Mouse (Mus musculus): ENCODE results near the gene Nkain1. TPM values are rescaled to one million over a fixed set of nuclear protein-coding genes. Genes with fewer than 3 reads are reported as not detected.

Gene Nkain1
- polyA plus RNA-seq, 1 experiment from 2014 or later, result 11.0 TPM

GRCm38 (mm10) chr4:130568043-130568978 is 5.7 kb downstream of the Nkain1 start:
- Histone ChIP-seq H3K36me3 (no peaks in the 10 kb centered on the region), H3K9ac (replicated peaks) (no peak overlapping the region), H3K4me3 (replicated peaks) (no peak overlapping the region), H3K27ac (replicated peaks) (peak overlapping the region; percentile 65), H3K4me1 (peaks cover 75% of the 10 kb centered on the region), H3K9me3 (replicated peaks) (no peaks in the 10 kb centered on the region), H3K4me2 (peak overlapping the region; percentile 39), H3K27me3 (replicated peaks) (no peaks in the 10 kb centered on the region)
- WGBS, result 17% methylated on average over 23 of the region's 23 CpGs
- no peak for ATAC-seq (ENCODE audit: low FRiP score)

- Histone ChIP-seq H3K27ac (replicated peaks) (peak overlapping the region; percentile 76), H3K9me3 (replicated peaks) (no peaks in the 10 kb centered on the region), H3K4me2 (peak overlapping the region; percentile 42), H3K27me3 (replicated peaks) (no peaks in the 10 kb centered on the region), H3K36me3 (no peaks in the 10 kb centered on the region), H3K9ac (replicated peaks) (no peak overlapping the region), H3K4me1 (peaks cover 78% of the 10 kb centered on the region), H3K4me3 (replicated peaks) (peak overlapping the region; percentile 8; the same call in 1 of the 2 replicates)
- ATAC-seq (ENCODE audit: low FRiP score), result peak; percentile 81
- WGBS, result 9% methylated on average over 8 of the region's 8 CpGs
Measured at GRCm38 (mm10) chr4:130563820-130564219, 10.2 kb downstream of the Nkain1 start.

GRCm38 (mm10) chr4:130563260-130563756 is 10.7 kb downstream of the Nkain1 start:
- no peak overlapping the region for H3K9ac ChIP-seq (replicated peaks)
- no peaks in the 10 kb centered on the region for H3K27me3 ChIP-seq (replicated peaks)
- peak overlapping the region; percentile 76 for H3K27ac ChIP-seq (replicated peaks)
- H3K4me1 ChIP-seq, result peaks cover 73% of the 10 kb centered on the region
- no peak overlapping the region for H3K4me3 ChIP-seq (replicated peaks)
- no peaks in the 10 kb centered on the region for H3K36me3 ChIP-seq
- no peaks in the 10 kb centered on the region for H3K9me3 ChIP-seq (replicated peaks)
- H3K4me2 ChIP-seq, result peak overlapping the region; percentile 42
- 65% methylated on average over 9 of the region's 9 CpGs for whole genome bisulfite sequencing
- ATAC-seq (ENCODE audit: low FRiP score), result no peak

- no peak overlapping the region for H3K4me3 ChIP-seq (replicated peaks)
- no peaks in the 10 kb centered on the region for H3K9me3 ChIP-seq (replicated peaks)
- H3K36me3 ChIP-seq, result no peaks in the 10 kb centered on the region
- H3K27ac ChIP-seq (replicated peaks), result peak overlapping the region; percentile 69
- WGBS, result 21% methylated on average over 11 of the region's 11 CpGs
- ATAC-seq (ENCODE audit: low FRiP score), result peak; percentile 13; the same call in 1 of the 2 replicates
- no peak overlapping the region for H3K9ac ChIP-seq (replicated peaks)
- peak overlapping the region; percentile 15; the same call in 1 of the 2 replicates for H3K4me2 ChIP-seq
- H3K27me3 ChIP-seq (replicated peaks), result no peaks in the 10 kb centered on the region
- H3K4me1 ChIP-seq, result peaks cover 76% of the 10 kb centered on the region
Measured at GRCm38 (mm10) chr4:130560576-130561310, 13.2 kb downstream of the Nkain1 start.

GRCm38 (mm10) chr4:130559220-130559619 is 14.8 kb downstream of the Nkain1 start:
- Histone ChIP-seq H3K27ac (replicated peaks) (0 out of 2 replicates have a peak overlapping the region, but pooled peaks have one; percentile 1), H3K4me2 (no peak overlapping the region), H3K27me3 (replicated peaks) (no peaks in the 10 kb centered on the region), H3K9ac (replicated peaks) (no peak overlapping the region), H3K36me3 (no peaks in the 10 kb centered on the region), H3K4me3 (replicated peaks) (no peak overlapping the region), H3K4me1 (peaks cover 64% of the 10 kb centered on the region), H3K9me3 (replicated peaks) (no peaks in the 10 kb centered on the region)
- 83% methylated on average over 3 of the region's 3 CpGs for WGBS
- ATAC-seq (ENCODE audit: low FRiP score), result no peak

- peaks cover 55% of the 10 kb centered on the region for H3K4me1 ChIP-seq
- H3K4me3 ChIP-seq (replicated peaks), result no peak overlapping the region
- no peaks in the 10 kb centered on the region for H3K9me3 ChIP-seq (replicated peaks)
- no peaks in the 10 kb centered on the region for H3K36me3 ChIP-seq
- no peak overlapping the region for H3K9ac ChIP-seq (replicated peaks)
- ATAC-seq (ENCODE audit: low FRiP score), result no peak
- 69% methylated on average over 12 of the region's 12 CpGs for WGBS
- no peak overlapping the region for H3K27ac ChIP-seq (replicated peaks)
- no peak overlapping the region for H3K4me2 ChIP-seq
- no peaks in the 10 kb centered on the region for H3K27me3 ChIP-seq (replicated peaks)
Measured at GRCm38 (mm10) chr4:130557852-130558251, 16.1 kb downstream of the Nkain1 start.

GRCm38 (mm10) chr4:130556992-130557391 is 17.0 kb downstream of the Nkain1 start:
- Histone ChIP-seq H3K36me3 (no peaks in the 10 kb centered on the region), H3K27me3 (replicated peaks) (no peaks in the 10 kb centered on the region), H3K4me2 (no peak overlapping the region), H3K9ac (replicated peaks) (no peak overlapping the region), H3K4me3 (replicated peaks) (no peak overlapping the region), H3K9me3 (replicated peaks) (no peaks in the 10 kb centered on the region), H3K27ac (replicated peaks) (no peak overlapping the region), H3K4me1 (peaks cover 55% of the 10 kb centered on the region)
- ATAC-seq (ENCODE audit: low FRiP score), result no peak
- WGBS, result 57% methylated on average over 1 of the region's 1 CpGs

- no peak overlapping the region for H3K27ac ChIP-seq (replicated peaks)
- no peak overlapping the region for H3K4me2 ChIP-seq
- no peak for ATAC-seq (ENCODE audit: low FRiP score)
- H3K27me3 ChIP-seq (replicated peaks), result no peaks in the 10 kb centered on the region
- WGBS, result 35% methylated on average over 5 of the region's 5 CpGs
- no peaks in the 10 kb centered on the region for H3K9me3 ChIP-seq (replicated peaks)
- no peaks in the 10 kb centered on the region for H3K36me3 ChIP-seq
- H3K9ac ChIP-seq (replicated peaks), result no peak overlapping the region
- H3K4me3 ChIP-seq (replicated peaks), result no peak overlapping the region
- peaks cover 55% of the 10 kb centered on the region for H3K4me1 ChIP-seq
Measured at GRCm38 (mm10) chr4:130556224-130556623, 17.7 kb downstream of the Nkain1 start.

GRCm38 (mm10) chr4:130553121-130553448 is 20.9 kb downstream of the Nkain1 start:
- H3K27me3 ChIP-seq (replicated peaks), result no peaks in the 10 kb centered on the region
- H3K9me3 ChIP-seq (replicated peaks), result no peaks in the 10 kb centered on the region
- ATAC-seq (ENCODE audit: low FRiP score), result no peak
- no peak overlapping the region for H3K4me2 ChIP-seq
- H3K36me3 ChIP-seq, result no peaks in the 10 kb centered on the region
- H3K9ac ChIP-seq (replicated peaks), result no peak overlapping the region
- H3K27ac ChIP-seq (replicated peaks), result no peak overlapping the region
- no peak overlapping the region for H3K4me3 ChIP-seq (replicated peaks)
- H3K4me1 ChIP-seq, result peaks cover 58% of the 10 kb centered on the region
- 11% methylated on average over 6 of the region's 6 CpGs for WGBS

- no peaks in the 10 kb centered on the region for H3K9me3 ChIP-seq (replicated peaks)
- 0 out of 2 replicates have a peak overlapping the region, but pooled peaks have one; percentile 8 for H3K9ac ChIP-seq (replicated peaks)
- no peaks in the 10 kb centered on the region for H3K27me3 ChIP-seq (replicated peaks)
- H3K27ac ChIP-seq (replicated peaks), result peak overlapping the region; percentile 65
- peak; percentile 42 for ATAC-seq (ENCODE audit: low FRiP score)
- 11% methylated on average over 8 of the region's 8 CpGs for WGBS
- peak overlapping the region; percentile 19 for H3K4me2 ChIP-seq
- H3K36me3 ChIP-seq, result no peaks in the 10 kb centered on the region
- H3K4me1 ChIP-seq, result peaks cover 61% of the 10 kb centered on the region
- no peak overlapping the region for H3K4me3 ChIP-seq (replicated peaks)
Measured at GRCm38 (mm10) chr4:130552312-130553120, 21.5 kb downstream of the Nkain1 start.

GRCm38 (mm10) chr4:130550511-130550910 is 23.5 kb downstream of the Nkain1 start:
- no peak overlapping the region for H3K4me2 ChIP-seq
- H3K9me3 ChIP-seq (replicated peaks), result no peaks in the 10 kb centered on the region
- H3K4me3 ChIP-seq (replicated peaks), result no peak overlapping the region
- H3K27ac ChIP-seq (replicated peaks), result peak overlapping the region; percentile 28
- WGBS, result 53% methylated on average over 9 of the region's 9 CpGs
- H3K9ac ChIP-seq (replicated peaks), result no peak overlapping the region
- ATAC-seq (ENCODE audit: low FRiP score), result no peak
- H3K4me1 ChIP-seq, result peaks cover 70% of the 10 kb centered on the region
- H3K36me3 ChIP-seq, result no peaks in the 10 kb centered on the region
- no peaks in the 10 kb centered on the region for H3K27me3 ChIP-seq (replicated peaks)
